Mouse (Mus musculus) E14TG2a.4 (cell line): ENCODE results near the gene Sult1b1.
"Not testable (repeated sequence)": the region's sequence is repeated elsewhere in the genome, so short reads cannot be mapped to it uniquely, and the experiment has no call there.

ENCODE experiments used
- H3K27me3 ChIP-seq: 2 replicates; pipeline ENCODE4 v1.6.1; 2014; ENCODE audit warnings: low read length, control low read depth; ENCODE audit not compliant: insufficient read depth
- H3K36me3 ChIP-seq: 2 replicates; pipeline ENCODE4 v1.6.1; 2014; ENCODE audit warnings: low read length, control low read depth; ENCODE audit not compliant: insufficient read depth
- H3K4me1 ChIP-seq: replicated peaks from 2 replicates; pipeline ENCODE4 v1.6.1; 2014; ENCODE audit warnings: low read depth, low read length, control low read depth
- H3K4me3 ChIP-seq: replicated peaks from 2 replicates; pipeline ENCODE4 v1.5.1; 2014; ENCODE audit warnings: mild to moderate bottlenecking, low read length
- H3K9me3 ChIP-seq: 2 replicates; pipeline ENCODE4 v1.6.1; 2014; ENCODE audit warnings: low read length, control low read depth
- CTCF ChIP-seq: conservative IDR thresholded peaks from 2 replicates; pipeline ENCODE4 v1.5.1; 2014; ENCODE audit warnings: low read length
- NANOG ChIP-seq: IDR thresholded peaks from 2 replicates; pipeline ENCODE4 v1.6.1; 2014; ENCODE audit warnings: borderline replicate concordance, low read length, mixed read lengths
- POU5F1 ChIP-seq: IDR thresholded peaks from 2 replicates; pipeline ENCODE4 v1.6.1; 2014; ENCODE audit warnings: low read length, borderline replicate concordance

Sult1b1 gene

GRCm38 (mm10) chr5:87550935-87551334 is 12.9 kb upstream of the Sult1b1 start:
- Histone ChIP-seq H3K9me3 (no peaks in the 10 kb centered on the region), H3K4me3 (no peak overlapping the region), H3K27me3 (no peaks in the 10 kb centered on the region), H3K36me3 (no peaks in the 10 kb centered on the region), H3K4me1 (no peaks in the 10 kb centered on the region)
- no peak for TF ChIP-seq NANOG
- TF ChIP-seq CTCF: peak; percentile 51

- TF ChIP-seq NANOG (no peak), POU5F1 (no peak), CTCF (no peak)
- no peak overlapping the region for H3K4me3 ChIP-seq
- H3K27me3 ChIP-seq: no peaks in the 10 kb centered on the region
- H3K9me3 ChIP-seq: no peaks in the 10 kb centered on the region
- no peaks in the 10 kb centered on the region for H3K4me1 ChIP-seq
- no peaks in the 10 kb centered on the region for H3K36me3 ChIP-seq
Observed at GRCm38 (mm10) chr5:87535994-87536644, 1.9 kb downstream of the Sult1b1 start.

DNA sequence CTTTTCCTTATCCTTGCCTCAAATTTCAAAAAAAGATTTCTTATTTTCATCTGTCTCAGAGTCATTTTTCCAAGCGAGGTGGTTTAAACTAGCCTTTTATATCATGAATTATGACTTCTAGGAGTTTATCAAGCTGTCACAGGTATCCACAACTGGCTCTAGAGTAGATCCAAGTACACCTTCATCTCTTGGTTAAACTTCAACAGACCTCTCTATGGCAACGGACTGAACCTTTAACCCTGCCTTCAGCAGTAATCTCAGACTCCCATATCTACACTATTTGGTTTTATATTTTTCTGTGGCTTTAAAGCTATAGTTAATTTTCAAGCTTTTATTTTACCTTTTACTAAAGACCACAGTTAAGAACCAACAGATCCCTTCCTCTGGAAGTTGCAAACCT is 5.7 kb downstream of the Sult1b1 start:
- no peaks in the 10 kb centered on the region for H3K9me3 ChIP-seq
- no peak overlapping the region for H3K4me3 ChIP-seq
- TF ChIP-seq CTCF: no peak
- TF ChIP-seq POU5F1: no peak
- H3K36me3 ChIP-seq: no peaks in the 10 kb centered on the region
- H3K27me3 ChIP-seq: no peaks in the 10 kb centered on the region
- H3K4me1 ChIP-seq: no peaks in the 10 kb centered on the region

DNA sequence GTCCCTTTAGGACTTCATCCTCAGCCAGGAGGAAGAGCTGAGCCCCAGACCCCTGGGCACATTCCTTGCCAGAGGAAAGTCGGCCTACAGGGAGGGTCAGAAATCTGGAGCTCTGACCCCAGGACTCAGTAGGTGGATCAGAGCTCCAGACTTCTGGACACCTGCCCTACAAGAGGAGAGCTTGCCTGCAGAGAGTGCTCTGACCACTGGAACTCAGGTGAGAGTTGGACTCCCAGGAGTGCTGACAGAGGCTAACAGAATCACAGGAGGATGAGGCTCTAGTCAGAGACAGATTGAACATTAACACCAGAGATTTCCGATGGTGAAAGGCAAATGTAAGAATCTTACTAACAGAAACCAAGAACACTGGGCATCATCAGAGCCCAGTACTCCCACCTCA is 14.4 kb downstream of the Sult1b1 start:
- not testable (repeated sequence) for H3K36me3 ChIP-seq, H3K4me3 ChIP-seq, H3K27me3 ChIP-seq, H3K4me1 ChIP-seq, H3K9me3 ChIP-seq

DNA sequence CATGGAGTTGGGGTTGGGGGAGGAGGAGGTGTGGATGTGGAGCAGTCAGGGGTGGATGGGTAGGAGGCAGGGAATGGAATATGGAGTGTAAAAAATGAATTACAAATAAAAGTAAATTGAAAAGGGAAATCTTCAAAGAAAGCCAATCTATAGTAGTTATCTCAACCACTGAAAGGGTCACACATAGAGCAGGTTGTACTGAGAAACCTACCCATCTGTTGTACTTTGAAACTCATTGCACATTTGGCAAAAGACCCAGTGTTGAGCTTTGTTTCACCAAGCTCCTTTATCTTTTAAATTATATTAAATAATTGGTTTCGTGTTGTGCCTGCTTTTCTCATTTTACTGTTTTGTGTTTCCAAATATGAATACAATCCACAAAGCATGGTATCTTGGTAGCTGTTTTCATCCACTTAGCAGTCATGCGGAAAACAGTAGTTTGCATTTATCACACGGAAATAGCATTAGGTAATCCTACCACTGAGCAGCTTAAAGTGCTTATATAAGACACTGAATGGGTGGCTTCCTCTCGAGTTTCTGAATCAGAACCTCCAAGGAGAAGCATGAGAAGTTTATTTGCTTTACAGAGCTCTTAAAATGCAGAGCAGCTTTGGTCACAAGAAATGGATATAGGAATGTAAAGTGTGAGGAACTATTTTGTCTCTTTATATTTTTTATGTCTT is 32.1 kb downstream of the Sult1b1 start:
- Histone ChIP-seq H3K9me3 (no peaks in the 10 kb centered on the region), H3K4me1 (no peaks in the 10 kb centered on the region), H3K27me3 (no peaks in the 10 kb centered on the region), H3K4me3 (no peak overlapping the region), H3K36me3 (no peaks in the 10 kb centered on the region)
- no peak for TF ChIP-seq CTCF
- TF ChIP-seq NANOG: no peak
- no peak for TF ChIP-seq POU5F1

DNA sequence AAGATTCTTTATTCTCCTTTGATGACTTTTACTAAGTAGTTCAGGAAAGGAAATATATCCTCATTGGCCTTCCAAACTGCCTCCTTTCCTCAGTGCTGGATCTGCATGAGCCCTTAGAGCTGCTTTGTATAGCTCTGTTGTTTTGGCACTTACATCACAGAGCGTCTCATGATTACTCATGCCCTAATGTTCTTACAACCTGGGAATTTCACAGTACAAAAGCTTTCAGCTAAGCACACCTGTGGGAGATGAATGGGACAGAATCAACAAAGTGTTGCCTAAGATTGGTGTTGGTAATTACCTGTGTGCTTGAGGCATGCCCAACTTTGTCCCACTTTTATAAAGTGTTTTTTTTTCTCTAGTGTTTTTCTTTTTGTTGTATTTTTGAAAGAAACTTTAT is 35.3 kb downstream of the Sult1b1 start:
- Histone ChIP-seq H3K4me3 (no peak overlapping the region), H3K9me3 (no peaks in the 10 kb centered on the region), H3K4me1 (no peaks in the 10 kb centered on the region), H3K36me3 (no peaks in the 10 kb centered on the region), H3K27me3 (no peaks in the 10 kb centered on the region)
- TF ChIP-seq NANOG: 0 out of 2 replicates have a peak, but pooled peaks have one; percentile 6
- TF ChIP-seq CTCF: no peak

- H3K27me3 ChIP-seq: no peaks in the 10 kb centered on the region
- no peaks in the 10 kb centered on the region for H3K4me1 ChIP-seq
- no peaks in the 10 kb centered on the region for H3K9me3 ChIP-seq
- no peak overlapping the region for H3K4me3 ChIP-seq
- no peaks in the 10 kb centered on the region for H3K36me3 ChIP-seq
- no peak for TF ChIP-seq POU5F1
- no peak for TF ChIP-seq CTCF
- TF ChIP-seq NANOG: no peak
Observed at GRCm38 (mm10) chr5:87499341-87499740, 38.7 kb downstream of the Sult1b1 start.

- no peak overlapping the region for H3K4me3 ChIP-seq
- no peaks in the 10 kb centered on the region for H3K4me1 ChIP-seq
- no peaks in the 10 kb centered on the region for H3K27me3 ChIP-seq
- TF ChIP-seq NANOG (no peak), POU5F1 (no peak), CTCF (no peak)
- H3K9me3 ChIP-seq: no peaks in the 10 kb centered on the region
- H3K36me3 ChIP-seq: no peaks in the 10 kb centered on the region
Observed at GRCm38 (mm10) chr5:87498936-87499335, 39.1 kb downstream of the Sult1b1 start.

GRCm38 (mm10) chr5:87490771-87491170 is 47.2 kb downstream of the Sult1b1 start, which contains the start of gene Ugt2a1:
Ugt2a1 (minus strand) TSS chr5:87490871.
- Histone ChIP-seq H3K4me3 (no peak within 1 kb of the TSS), H3K9me3 (peaks cover 2% of the 10 kb centered on the region; the same call in 1 of the 2 replicates), H3K36me3 (no peaks in the 10 kb centered on the region), H3K4me1 (no peaks in the 10 kb centered on the region), H3K27me3 (no peaks in the 10 kb centered on the region)
- TF ChIP-seq POU5F1 (no peak), NANOG (no peak), CTCF (no peak)

- not testable (repeated sequence) for H3K4me3 ChIP-seq, H3K27me3 ChIP-seq, H3K4me1 ChIP-seq, H3K36me3 ChIP-seq, H3K9me3 ChIP-seq
Observed at GRCm38 (mm10) chr5:87486706-87487105, 51.3 kb downstream of the Sult1b1 start, which contains the start of gene Gm43638. Gm43638 (minus strand) TSS chr5:87486806.
